Mouse (Mus musculus): ENCODE results near the gene Bhlha15. TPM values are rescaled to one million over a fixed set of nuclear protein-coding genes. Genes with fewer than 3 reads are reported as not detected.

Gene Bhlha15
- total RNA-seq, 1 experiment from 2014 or later, result 0.10 TPM

- no peak for ATAC-seq (replicated peaks in 1 of 2; ENCODE audit: insufficient read depth in 1 of 2, low FRiP score in 2 of 2, low TSS enrichment in 1 of 2, low read depth in 1 of 2, poor library complexity in 2 of 2, severe bottlenecking in 2 of 2)
Measured at GRCm38 (mm10) chr5:144219936-144220335, 29.9 kb downstream of the Bhlha15 start.

- ATAC-seq (replicated peaks in 1 of 2; ENCODE audit: insufficient read depth in 1 of 2, low FRiP score in 2 of 2, low TSS enrichment in 1 of 2, low read depth in 1 of 2, poor library complexity in 2 of 2, severe bottlenecking in 2 of 2), result peak; percentile 54 to 66
Measured at GRCm38 (mm10) chr5:144221305-144221704, 31.2 kb downstream of the Bhlha15 start.

GRCm38 (mm10) chr5:144222811-144223502 lies 32.9 kb downstream of the Bhlha15 start:
- peak; percentile 5 to 7; a peak in 1 of 4 replicates for ATAC-seq (replicated peaks in 1 of 2; ENCODE audit: insufficient read depth in 1 of 2, low FRiP score in 2 of 2, low TSS enrichment in 1 of 2, low read depth in 1 of 2, poor library complexity in 2 of 2, severe bottlenecking in 2 of 2)

GRCm38 (mm10) chr5:144223503-144223862 lies 33.4 kb downstream of the Bhlha15 start, which contains the start of gene Tecpr1:
Gene Tecpr1 (minus strand): TSS chr5:144223615.
- ATAC-seq (replicated peaks in 1 of 2; ENCODE audit: insufficient read depth in 1 of 2, low FRiP score in 2 of 2, low TSS enrichment in 1 of 2, low read depth in 1 of 2, poor library complexity in 2 of 2, severe bottlenecking in 2 of 2), result peak; percentile 88 to 89

- no peak for ATAC-seq (replicated peaks in 1 of 2; ENCODE audit: insufficient read depth in 1 of 2, low FRiP score in 2 of 2, low TSS enrichment in 1 of 2, low read depth in 1 of 2, poor library complexity in 2 of 2, severe bottlenecking in 2 of 2)
Measured at GRCm38 (mm10) chr5:144223899-144224816, 34.1 kb downstream of the Bhlha15 start.

- ATAC-seq (replicated peaks in 1 of 2; ENCODE audit: insufficient read depth in 1 of 2, low FRiP score in 2 of 2, low TSS enrichment in 1 of 2, low read depth in 1 of 2, poor library complexity in 2 of 2, severe bottlenecking in 2 of 2), result no peak
Measured at GRCm38 (mm10) chr5:144226220-144226619, 36.1 kb downstream of the Bhlha15 start.

GRCm38 (mm10) chr5:144230216-144230615 lies 40.1 kb downstream of the Bhlha15 start:
- ATAC-seq (replicated peaks in 1 of 2; ENCODE audit: insufficient read depth in 1 of 2, low FRiP score in 2 of 2, low TSS enrichment in 1 of 2, low read depth in 1 of 2, poor library complexity in 2 of 2, severe bottlenecking in 2 of 2), result no peak

- peak; percentile 66 to 80; a peak in 3 of 4 replicates for ATAC-seq (replicated peaks in 1 of 2; ENCODE audit: insufficient read depth in 1 of 2, low FRiP score in 2 of 2, low TSS enrichment in 1 of 2, low read depth in 1 of 2, poor library complexity in 2 of 2, severe bottlenecking in 2 of 2)
Measured at GRCm38 (mm10) chr5:144231410-144231809, 41.3 kb downstream of the Bhlha15 start.

GRCm38 (mm10) chr5:144232531-144232930 lies 42.4 kb downstream of the Bhlha15 start:
- no peak for ATAC-seq (replicated peaks in 1 of 2; ENCODE audit: insufficient read depth in 1 of 2, low FRiP score in 2 of 2, low TSS enrichment in 1 of 2, low read depth in 1 of 2, poor library complexity in 2 of 2, severe bottlenecking in 2 of 2)

- ATAC-seq (replicated peaks in 1 of 2; ENCODE audit: insufficient read depth in 1 of 2, low FRiP score in 2 of 2, low TSS enrichment in 1 of 2, low read depth in 1 of 2, poor library complexity in 2 of 2, severe bottlenecking in 2 of 2), result no peak
Measured at GRCm38 (mm10) chr5:144234222-144234621, 44.1 kb downstream of the Bhlha15 start.

- ATAC-seq (replicated peaks in 1 of 2; ENCODE audit: insufficient read depth in 1 of 2, low FRiP score in 2 of 2, low TSS enrichment in 1 of 2, low read depth in 1 of 2, poor library complexity in 2 of 2, severe bottlenecking in 2 of 2), result no peak
Measured at GRCm38 (mm10) chr5:144234714-144235113, 44.6 kb downstream of the Bhlha15 start.

- ATAC-seq (replicated peaks in 1 of 2; ENCODE audit: insufficient read depth in 1 of 2, low FRiP score in 2 of 2, low TSS enrichment in 1 of 2, low read depth in 1 of 2, poor library complexity in 2 of 2, severe bottlenecking in 2 of 2), result no peak
Measured at GRCm38 (mm10) chr5:144238969-144239368, 48.9 kb downstream of the Bhlha15 start.

Other genes starting within 250 kb of the Bhlha15 start
- 80.4 and 105 TPM in 2 replicates for gene Ccz1, start 175.4 kb upstream of the Bhlha15 start, total RNA-seq (2017)
- not detected in 2 replicates for gene Ocm, start 163.6 kb upstream of the Bhlha15 start, total RNA-seq (2017)
- 13.7 and 14.6 TPM in 2 replicates for gene Lmtk2, start 89.8 kb upstream of the Bhlha15 start, total RNA-seq (2017)
- 13.3 and 23.4 TPM in 2 replicates for gene Tecpr1, start 33.3 kb downstream of the Bhlha15 start, total RNA-seq (2017)
- 15.3 and 26.8 TPM in 2 replicates for gene Bri3, start 54.2 kb downstream of the Bhlha15 start, total RNA-seq (2017)
- not detected in 2 replicates for gene Baiap2l1, start 167.8 kb downstream of the Bhlha15 start, total RNA-seq (2017)

Data from hematopoietic stem cell, adult 5-6 weeks (primary cell).